Mouse (Mus musculus) gastrocnemius, adult 2 months (tissue): ENCODE results near the gene Hibadh. TPM values are rescaled to one million over a fixed set of nuclear protein-coding genes. Genes with fewer than 3 reads are reported as not detected.
A peak's percentile ranks its signal among the peaks of the same experiment; 100 is the strongest.
"Not testable (repeated sequence)": the region's sequence is repeated elsewhere in the genome, so short reads cannot be mapped to it uniquely, and the experiment has no call there.

Experiments used
- DNase-seq: peaks from one replicate; pipeline ENCODE4 v3.0.0; 2022
- H3K27ac ChIP-seq: fragments of 200-600 bp; 2 replicates; pipeline ENCODE4 v1.8.1; 2022; ENCODE audit warnings: mild to moderate bottlenecking
- H3K4me3 ChIP-seq: fragments of 200-600 bp; 2 replicates; pipeline ENCODE4 v1.8.1; 2022; ENCODE audit warnings: mild to moderate bottlenecking, moderate library complexity
- CTCF ChIP-seq: fragments of 200-600 bp; IDR thresholded peaks from 2 replicates; pipeline ENCODE4 v1.8.1; 2022; ENCODE audit warnings: antibody characterized with exemption, mild to moderate bottlenecking, moderate library complexity
- intact Hi-C: fragments of 180-260 bp; cut with DNase I; formaldehyde crosslinking; loops from one replicate; pipeline ENCODE4 v1.15.1; 2025
- long read RNA-seq, 2 experiments: library from polyadenylated mRNA; stranded (forward); transcript quantifications; one replicate each; pipeline ENCODE4 v2.0.0; 2021
- total RNA-seq, 2 experiments: library from RNA; stranded (reverse); gene quantifications; 2 replicates each; pipeline ENCODE4 v1.2.3; 2021

The Hibadh gene
- 100 to 1,000 TPM; 105 to 137 TPM for total RNA-seq
- long read RNA-seq, experiment 1, transcript Hibadh-201 (8 exons, 1,825 nt) = major isoform, 164 of 179 reads
- long read RNA-seq, experiment 1, partial matches to known transcripts = 2 of 179 reads
- long read RNA-seq, experiment 1, other reads (novel, unspliced or antisense) = 13 of 179 reads
- long read RNA-seq, experiment 2, transcript Hibadh-201 (8 exons, 1,825 nt) = major isoform, 201 of 218 reads
- long read RNA-seq, experiment 2, partial matches to known transcripts = 7 of 218 reads
- long read RNA-seq, experiment 2, other reads (novel, unspliced or antisense) = 10 of 218 reads

DNA sequence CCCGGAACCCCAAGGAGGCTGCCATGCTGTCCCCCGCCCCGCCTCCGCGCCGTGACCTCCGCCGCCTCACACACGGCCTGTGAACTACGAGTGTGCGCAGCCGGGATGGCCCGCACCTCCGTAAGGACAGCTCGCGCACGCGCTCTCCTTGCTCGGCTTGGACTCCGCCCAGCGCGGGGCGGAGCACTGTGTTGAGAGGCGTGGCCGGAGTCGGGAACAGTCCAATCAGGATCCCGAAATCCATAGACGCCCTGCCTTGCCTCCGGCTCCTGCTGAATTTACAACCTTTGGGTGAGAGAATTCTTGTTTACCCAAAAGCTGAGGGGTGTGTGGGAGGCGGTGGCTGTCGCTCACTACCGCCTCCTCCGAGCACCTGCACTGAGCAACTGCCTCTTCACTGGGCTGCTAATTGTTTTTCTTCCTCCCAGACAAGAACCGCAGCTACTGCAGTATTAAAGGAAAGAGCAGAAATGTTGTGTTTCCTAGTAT lies at the start of gene Hibadh:
Gene Hibadh (minus strand): TSS at position 166 of the 489 bp plus-strand sequence.
- peak; percentile 99 for DNase-seq
- intact Hi-C loops = loop anchor here (5.0 kb wide), 1 partner anchor 72 kb away; the partner anchor contains the start of gene Tax1bp1
- peak; percentile 56 for TF ChIP-seq CTCF

DNA sequence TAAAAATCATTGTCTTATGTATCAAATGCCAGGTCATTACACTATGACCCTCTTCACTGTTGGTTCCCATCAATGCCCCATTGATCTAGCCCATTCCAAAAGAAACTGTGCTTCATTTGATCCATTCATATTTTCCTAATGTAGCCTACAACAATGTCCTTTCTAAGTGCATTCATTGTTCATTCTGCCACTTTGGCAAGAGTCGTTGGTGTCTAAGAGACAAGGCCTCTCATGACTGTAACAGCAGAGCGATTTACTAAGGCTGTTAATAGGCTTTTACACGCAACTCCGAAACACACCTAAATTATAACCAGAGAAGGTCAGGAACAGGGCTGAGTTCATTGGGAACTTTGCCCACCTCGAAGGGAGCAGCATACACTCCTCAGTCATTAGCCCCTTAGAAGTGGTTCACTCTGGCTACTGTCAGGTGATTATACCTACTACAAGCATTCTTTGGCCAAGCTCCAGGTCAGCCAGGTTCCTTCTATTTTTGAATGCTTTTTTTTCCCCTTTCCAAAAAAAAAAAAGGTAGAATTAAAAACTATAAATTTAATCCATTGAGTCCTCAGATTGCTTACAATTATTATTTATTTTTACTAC lies 46.8 kb upstream of the Hibadh start:
- no peak for TF ChIP-seq CTCF
- intact Hi-C loops = no loop called here
- Histone ChIP-seq H3K27ac (no peak overlapping the region), H3K4me3 (no peak overlapping the region)
- DNase-seq = no peak

More for the DNA sequence above, at the start of gene Hibadh:
- peak within 1 kb of the TSS; percentile 88 for H3K4me3 ChIP-seq
- peak within 1 kb of the TSS; percentile 95 for H3K27ac ChIP-seq

DNA sequence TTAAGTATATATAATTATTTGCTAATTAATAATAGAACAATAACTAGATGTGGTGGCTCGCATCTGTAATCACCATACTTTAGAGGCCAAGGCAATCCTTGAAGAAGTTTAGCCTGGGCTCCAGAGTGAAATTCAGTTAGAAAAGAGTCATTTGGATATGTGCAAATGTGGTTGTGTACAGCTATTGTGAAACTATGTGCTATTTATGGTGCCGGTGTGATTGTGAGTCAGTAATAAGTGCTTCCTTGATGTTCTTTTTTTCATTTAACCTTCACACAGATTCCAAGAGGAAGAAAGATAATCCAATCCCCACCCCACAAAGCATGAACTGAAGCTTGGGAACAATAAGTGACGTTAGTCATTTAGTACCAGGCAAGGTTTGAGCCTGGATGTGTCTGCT lies 42.4 kb upstream of the Hibadh start:
- intact Hi-C loops = no loop called here
- Histone ChIP-seq H3K4me3 (no peak overlapping the region), H3K27ac (no peak overlapping the region)
- no peak for DNase-seq
- TF ChIP-seq CTCF = no peak

DNA sequence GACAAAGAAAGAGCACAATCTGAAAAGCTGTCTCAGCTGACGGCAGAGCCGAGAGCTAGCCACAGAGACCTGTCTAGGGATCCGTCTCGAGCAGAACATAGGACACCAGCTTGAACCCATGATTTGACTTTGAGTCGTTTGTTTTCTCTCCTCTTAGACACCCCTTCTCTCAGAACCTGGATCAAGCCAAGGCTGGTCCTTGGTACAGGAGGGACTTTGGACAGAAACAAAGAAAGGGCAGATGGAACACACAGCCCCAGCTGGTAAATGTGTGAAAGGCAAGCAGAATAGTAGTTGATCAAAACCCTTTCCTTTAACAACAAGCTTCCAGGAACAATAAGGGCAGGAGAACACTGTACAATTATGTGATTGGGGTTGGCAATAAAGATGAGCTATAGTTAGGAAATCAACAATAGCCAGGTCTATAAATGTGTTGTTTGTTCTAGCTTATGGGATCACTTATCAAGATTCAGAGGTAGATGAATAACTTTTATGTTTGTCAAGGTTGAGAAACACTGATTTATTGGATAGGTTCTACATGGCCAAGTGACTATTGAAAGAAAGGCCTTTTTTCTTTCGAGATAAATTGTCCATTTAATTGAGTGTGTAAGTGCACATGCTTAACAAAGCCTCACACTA lies 41.8 kb upstream of the Hibadh start:
- intact Hi-C loops = no loop called here
- H3K4me3 ChIP-seq = no peak overlapping the region
- no peak for TF ChIP-seq CTCF

DNA sequence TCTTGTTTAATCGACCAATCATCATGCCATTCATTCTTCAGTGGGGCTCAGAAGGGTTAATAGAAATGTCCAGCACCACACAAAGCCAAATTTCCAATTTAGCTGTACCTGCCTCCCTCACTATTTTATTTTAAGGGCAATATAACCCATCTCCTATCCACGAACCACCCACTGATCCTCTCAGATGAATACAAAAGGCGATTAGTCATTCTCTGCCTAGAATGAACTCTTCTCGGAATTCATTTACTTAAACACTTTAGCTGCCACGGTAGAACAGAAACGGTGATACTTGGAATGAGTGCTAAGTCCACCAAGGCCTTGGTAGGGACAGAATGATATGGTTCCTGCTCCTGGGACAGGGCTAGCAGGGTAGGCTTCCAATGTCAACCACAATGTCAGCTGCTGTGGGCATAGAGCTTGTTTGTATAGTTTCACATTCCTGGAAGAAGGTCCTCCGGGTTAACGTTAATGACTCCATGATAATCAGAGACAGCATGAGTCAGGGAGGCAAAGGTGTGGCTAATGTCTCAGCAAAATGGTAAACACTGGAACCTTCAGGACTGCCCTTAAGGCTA lies 40.4 kb upstream of the Hibadh start:
- intact Hi-C loops = no loop called here
- Histone ChIP-seq H3K4me3 (no peak overlapping the region), H3K27ac (no peak overlapping the region)
- TF ChIP-seq CTCF = no peak
- no peak for DNase-seq

More for the DNA sequence above, 41.8 kb upstream of the Hibadh start:
- DNase-seq = no peak
- no peak overlapping the region for H3K27ac ChIP-seq

DNA sequence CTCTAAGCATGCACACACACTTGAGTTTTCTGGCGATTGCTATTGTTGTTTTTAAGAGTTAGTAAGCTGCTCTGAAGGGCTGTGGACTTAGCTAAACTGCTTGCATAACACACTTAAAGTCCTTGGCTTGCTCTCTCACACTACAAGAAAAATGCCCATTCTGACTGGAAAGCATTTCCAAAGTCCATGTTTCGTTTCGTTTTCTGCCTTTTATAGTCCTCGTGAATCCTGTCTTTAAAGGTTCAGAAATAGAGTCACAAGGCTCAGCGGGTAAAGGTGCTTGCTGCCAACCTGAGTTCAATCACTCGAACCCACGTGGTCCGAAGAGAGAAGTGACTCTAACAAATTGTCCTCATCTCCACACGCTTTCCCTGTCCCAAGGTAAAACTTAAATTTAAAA lies 39.4 kb upstream of the Hibadh start:
- no peak for TF ChIP-seq CTCF
- DNase-seq = no peak
- peak overlapping the region; percentile 53 for H3K4me3 ChIP-seq

DNA sequence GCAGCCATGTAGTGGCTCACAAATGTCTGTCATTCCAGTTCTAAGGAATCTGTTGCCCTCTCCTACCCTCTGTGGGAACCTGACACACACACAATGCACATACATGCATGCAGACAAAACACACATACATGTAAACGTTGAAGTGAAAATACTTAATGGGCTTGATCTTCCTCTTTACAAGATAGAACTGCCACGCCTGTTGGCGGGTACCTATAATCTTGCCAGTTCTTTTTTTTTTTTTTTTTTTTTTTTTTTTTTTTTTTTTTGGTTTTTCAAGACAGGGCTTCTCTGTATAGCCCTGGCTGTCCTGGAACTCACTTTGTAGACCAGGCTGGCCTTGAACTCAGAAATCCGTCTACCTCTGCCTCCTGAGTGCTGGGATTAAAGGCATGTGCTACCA lies 37.3 kb upstream of the Hibadh start:
- intact Hi-C loops, H3K27ac ChIP-seq, H3K4me3 ChIP-seq, DNase-seq: not testable (repeated sequence)

More for the DNA sequence above, 39.4 kb upstream of the Hibadh start:
- H3K27ac ChIP-seq = peak overlapping the region; percentile 69
- intact Hi-C loops = no loop called here

DNA sequence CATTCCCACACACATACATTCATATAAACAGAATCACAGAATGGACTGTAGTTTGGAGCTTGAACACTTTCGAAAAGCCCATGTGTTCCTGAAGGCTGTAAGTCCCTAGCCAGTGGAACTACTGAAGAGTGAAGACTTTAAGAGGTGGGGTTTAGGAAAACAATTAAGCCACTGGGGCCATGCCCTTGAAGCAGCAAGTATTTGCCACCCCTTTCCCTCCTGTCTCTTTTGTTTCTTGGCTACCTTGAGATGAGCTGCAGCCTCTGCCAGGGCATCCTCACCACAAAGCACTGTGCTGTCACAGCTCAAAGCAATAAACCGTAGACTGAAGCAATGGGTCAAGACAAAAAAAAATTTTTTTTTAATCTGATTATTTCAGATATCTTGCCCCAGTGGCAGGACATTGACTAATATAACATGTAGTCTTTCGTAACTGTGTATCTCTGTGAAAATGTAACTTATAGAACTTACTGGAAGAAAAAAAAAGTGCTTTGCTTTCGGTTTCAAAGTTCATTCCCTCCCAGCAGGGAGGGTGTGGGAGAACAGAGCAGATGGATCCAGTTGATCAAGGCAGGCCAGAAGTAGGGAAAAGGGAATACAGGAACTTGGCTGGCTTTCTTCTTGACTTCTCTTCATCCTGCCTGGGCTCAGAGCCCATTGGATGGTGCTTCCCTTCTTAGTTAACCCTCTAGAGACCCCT lies 35.2 kb upstream of the Hibadh start:
- Histone ChIP-seq H3K4me3 (peak overlapping the region; percentile 45), H3K27ac (peak overlapping the region; percentile 72)
- intact Hi-C loops = no loop called here
- peak; percentile 50 for DNase-seq
- TF ChIP-seq CTCF = no peak

DNA sequence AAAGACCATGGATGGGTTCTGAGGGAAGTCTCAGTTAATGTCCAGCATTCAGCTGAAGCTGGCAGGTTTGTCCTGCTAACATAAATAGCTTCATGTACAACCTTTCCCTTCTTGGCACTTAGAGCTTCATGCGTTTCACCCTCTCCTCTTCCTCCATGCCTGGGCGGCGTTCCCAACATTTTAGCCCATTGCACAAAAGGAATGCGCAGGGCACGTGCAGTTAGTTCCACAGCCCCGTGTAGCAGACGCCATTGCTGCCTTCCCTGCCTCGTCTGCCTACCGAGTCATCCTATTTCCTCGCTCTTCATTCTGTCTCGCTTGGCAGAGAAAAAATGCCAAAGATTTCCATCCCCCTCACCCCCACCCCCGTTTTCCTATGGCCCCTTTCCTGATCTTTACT lies 34.4 kb upstream of the Hibadh start:
- TF ChIP-seq CTCF = no peak
- Histone ChIP-seq H3K27ac (peak overlapping the region; percentile 35; the same call in 1 of the 2 replicates), H3K4me3 (no peak overlapping the region)
- DNase-seq = peak; percentile 24
- intact Hi-C loops = no loop called here

DNA sequence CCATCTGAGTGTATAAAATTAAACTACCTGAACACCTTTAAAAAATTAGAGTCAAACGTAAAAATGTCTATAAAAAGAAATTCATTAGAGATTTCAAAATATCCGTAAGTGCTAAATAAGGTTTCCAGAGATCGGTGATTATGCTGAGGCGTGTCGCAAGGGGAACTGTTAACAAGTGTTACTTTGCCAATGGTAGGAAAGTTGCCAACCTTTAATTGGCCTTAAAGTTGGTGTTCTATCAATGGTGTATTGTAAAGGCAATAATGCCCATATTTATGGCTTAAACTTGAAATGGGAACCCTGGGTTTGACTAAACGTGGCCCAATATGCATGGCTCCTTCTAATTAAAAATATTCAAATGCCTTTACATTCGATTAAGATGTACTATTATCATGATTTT lies 33.5 kb upstream of the Hibadh start:
- no peak overlapping the region for H3K4me3 ChIP-seq
- intact Hi-C loops = no loop called here
- no peak overlapping the region for H3K27ac ChIP-seq
- TF ChIP-seq CTCF = no peak
- DNase-seq = no peak

DNA sequence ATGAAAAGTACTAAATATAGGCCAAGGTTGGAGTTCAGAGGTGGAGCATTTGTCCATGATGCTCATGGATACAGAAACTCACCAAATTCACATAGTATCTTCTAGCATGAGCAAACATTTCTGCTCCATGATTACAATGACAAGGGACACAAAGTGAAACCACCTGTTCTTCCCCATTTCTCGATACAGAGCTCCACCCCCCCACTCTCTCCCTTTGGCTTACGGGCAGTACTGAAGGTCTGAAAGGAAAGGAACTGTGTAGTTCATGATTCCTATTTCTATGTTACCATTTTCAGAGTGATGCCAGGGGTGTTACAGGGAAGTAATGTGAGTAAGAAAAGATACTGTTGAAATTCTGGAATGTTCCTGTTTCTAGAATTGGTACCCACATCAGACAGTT lies 32.4 kb upstream of the Hibadh start:
- DNase-seq = no peak
- Histone ChIP-seq H3K4me3 (no peak overlapping the region), H3K27ac (no peak overlapping the region)
- intact Hi-C loops = no loop called here
- no peak for TF ChIP-seq CTCF

DNA sequence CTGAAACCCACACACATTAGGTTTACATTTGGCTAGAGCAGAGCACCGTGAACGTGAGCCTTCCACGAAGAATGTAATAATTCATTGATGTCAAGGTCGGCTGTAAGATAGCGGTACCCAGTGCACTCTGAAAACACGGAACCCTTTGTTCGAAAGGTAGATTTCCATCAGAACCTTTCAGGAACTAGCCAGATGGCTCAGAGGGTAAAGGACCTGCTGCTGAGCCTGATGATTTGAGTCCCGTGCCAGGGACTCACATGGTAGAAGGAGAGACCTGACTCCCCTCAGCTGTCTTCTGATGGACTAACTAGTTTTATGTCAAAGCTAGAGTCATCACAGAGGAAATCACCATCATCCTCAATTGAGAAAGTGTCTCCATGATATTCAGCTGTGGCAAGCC lies 31.6 kb upstream of the Hibadh start:
- no peak overlapping the region for H3K27ac ChIP-seq
- intact Hi-C loops = no loop called here
- no peak overlapping the region for H3K4me3 ChIP-seq
- TF ChIP-seq CTCF = no peak
- no peak for DNase-seq
